Mouse (Mus musculus) testis, adult 2 months (tissue): ENCODE results near the gene Scmh1. TPM values are rescaled to one million over a fixed set of nuclear protein-coding genes. Genes with fewer than 3 reads are reported as not detected.
A peak's percentile ranks its signal among the peaks of the same experiment; 100 is the strongest.

Experiments
- H3K27ac ChIP-seq: fragments of 200-500 bp; 2 replicates; pipeline ENCODE4 v1.5.1; 2012; ENCODE audit warnings: low read depth, low read length; ENCODE audit not compliant: control insufficient read depth, insufficient read depth
- H3K27me3 ChIP-seq: fragments of 200-500 bp; 2 replicates; pipeline ENCODE4 v1.6.1; 2012; ENCODE audit warnings: mild to moderate bottlenecking, low read length, moderate library complexity; ENCODE audit not compliant: control insufficient read depth, insufficient read depth
- H3K36me3 ChIP-seq: fragments of 200-500 bp; 2 replicates; pipeline ENCODE4 v1.6.1; 2012; ENCODE audit warnings: mild to moderate bottlenecking, low read length; ENCODE audit not compliant: control insufficient read depth, insufficient read depth
- H3K4me1 ChIP-seq: fragments of 200-500 bp; 2 replicates; pipeline ENCODE4 v1.6.1; 2012; ENCODE audit warnings: low read length; ENCODE audit not compliant: control insufficient read depth, insufficient read depth
- H3K4me3 ChIP-seq: fragments of 200-500 bp; 2 replicates; pipeline ENCODE4 v1.5.1; 2012; ENCODE audit warnings: low read depth, mild to moderate bottlenecking, low read length, moderate library complexity, mixed read lengths; ENCODE audit not compliant: control insufficient read depth
- CTCF ChIP-seq: fragments of 200-500 bp; IDR thresholded peaks from 2 replicates; pipeline ENCODE4 v1.5.1; 2012; ENCODE audit warnings: low read depth, mild to moderate bottlenecking, inconsistent platforms, low read length, moderate library complexity; ENCODE audit not compliant: control insufficient read depth, insufficient read depth, insufficient replicate concordance
- POLR2A ChIP-seq: fragments of 200-500 bp; IDR thresholded peaks from 2 replicates; pipeline ENCODE4 v1.6.1; 2012; ENCODE audit warnings: low read depth, mild to moderate bottlenecking, inconsistent platforms, low read length, moderate library complexity; ENCODE audit not compliant: control insufficient read depth
- polyA plus RNA-seq: library from polyadenylated mRNA; depleted of rRNA; stranded (reverse); fragments of >200 nt; gene quantifications from 2 replicates; pipeline ENCODE4 v1.2.3, GENCODE M21; 2012

The Scmh1 gene
- polyA plus RNA-seq, 1 experiment: 120 TPM

GRCm38 (mm10) chr4:120556592-120556991, 151.5 kb downstream of the Scmh1 start:
- no peak for TF ChIP-seq CTCF
- TF ChIP-seq POLR2A: no peak
- Histone ChIP-seq H3K36me3 (peaks cover 2% of the 10 kb centered on the region; the same call in 1 of the 2 replicates), H3K4me1 (no peaks in the 10 kb centered on the region), H3K27ac (no peak overlapping the region), H3K27me3 (no peaks in the 10 kb centered on the region), H3K4me3 (no peak overlapping the region)

DNA sequence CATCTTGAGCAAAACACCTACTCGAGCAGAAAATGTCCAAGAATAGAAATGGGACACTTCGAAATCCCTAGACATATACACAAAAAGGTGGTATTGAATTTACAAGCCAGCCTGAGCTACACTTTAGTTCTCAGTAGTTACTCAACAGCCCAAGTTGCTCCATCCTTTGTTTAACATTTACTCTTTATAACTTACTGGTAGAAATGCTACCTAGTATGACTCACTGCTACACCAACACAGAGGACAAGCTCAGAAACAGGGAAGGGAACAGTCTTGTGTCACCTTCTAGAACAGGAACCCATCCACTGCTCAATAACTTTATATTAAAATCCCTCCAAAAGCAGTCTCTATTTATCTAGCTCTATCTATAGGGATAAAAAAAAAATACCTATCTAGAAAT, 160.6 kb downstream of the Scmh1 start:
- no peak overlapping the region for H3K27ac ChIP-seq
- no peaks in the 10 kb centered on the region for H3K36me3 ChIP-seq
- peaks cover 9% of the 10 kb centered on the region for H3K4me1 ChIP-seq
- no peak for TF ChIP-seq POLR2A
- TF ChIP-seq CTCF: no peak
- H3K27me3 ChIP-seq: no peaks in the 10 kb centered on the region
- H3K4me3 ChIP-seq: no peak overlapping the region

- no peaks in the 10 kb centered on the region for H3K27me3 ChIP-seq
- H3K4me1 ChIP-seq: peaks cover 14% of the 10 kb centered on the region
- no peaks in the 10 kb centered on the region for H3K36me3 ChIP-seq
- H3K27ac ChIP-seq: no peak overlapping the region
- H3K4me3 ChIP-seq: no peak overlapping the region
- TF ChIP-seq CTCF (no peak), POLR2A (no peak)
Measured at GRCm38 (mm10) chr4:120568005-120568404, 162.9 kb downstream of the Scmh1 start.

DNA sequence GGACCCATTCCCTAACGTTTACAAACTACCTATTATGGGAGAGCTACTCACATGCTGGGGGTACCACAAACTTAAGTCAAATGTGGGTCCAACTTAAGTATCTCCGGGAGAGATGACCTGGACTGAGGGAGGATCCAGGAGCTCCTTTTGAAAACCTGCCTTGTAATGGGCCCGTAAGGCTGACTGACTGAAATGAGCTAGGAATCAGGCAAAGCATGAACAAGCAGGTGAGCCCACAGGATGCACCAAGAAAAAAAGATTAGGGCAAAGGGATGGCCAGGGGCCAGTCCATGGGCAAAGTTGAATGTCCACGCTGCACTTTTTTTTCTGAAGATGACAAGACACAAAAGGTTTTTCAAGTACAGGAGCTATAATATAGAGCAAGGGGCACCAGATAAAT, 163.9 kb downstream of the Scmh1 start:
- H3K36me3 ChIP-seq: no peaks in the 10 kb centered on the region
- no peaks in the 10 kb centered on the region for H3K27me3 ChIP-seq
- peak overlapping the region; percentile 16 for H3K4me3 ChIP-seq
- H3K4me1 ChIP-seq: peaks cover 14% of the 10 kb centered on the region
- no peak for TF ChIP-seq POLR2A
- peak overlapping the region; percentile 40 for H3K27ac ChIP-seq

GRCm38 (mm10) chr4:120569486-120570437, 164.7 kb downstream of the Scmh1 start, which contains the start of gene Ctps:
Gene Ctps, minus strand, starts transcription at chr4:120570276.
- H3K4me3 ChIP-seq: peak within 1 kb of the TSS; percentile 98
- H3K36me3 ChIP-seq: no peaks in the 10 kb centered on the region
- H3K27me3 ChIP-seq: no peaks in the 10 kb centered on the region
- TF ChIP-seq CTCF (no peak), POLR2A (peak; percentile 73)
- peaks cover 14% of the 10 kb centered on the region for H3K4me1 ChIP-seq
- peak within 1 kb of the TSS; percentile 96 for H3K27ac ChIP-seq

DNA sequence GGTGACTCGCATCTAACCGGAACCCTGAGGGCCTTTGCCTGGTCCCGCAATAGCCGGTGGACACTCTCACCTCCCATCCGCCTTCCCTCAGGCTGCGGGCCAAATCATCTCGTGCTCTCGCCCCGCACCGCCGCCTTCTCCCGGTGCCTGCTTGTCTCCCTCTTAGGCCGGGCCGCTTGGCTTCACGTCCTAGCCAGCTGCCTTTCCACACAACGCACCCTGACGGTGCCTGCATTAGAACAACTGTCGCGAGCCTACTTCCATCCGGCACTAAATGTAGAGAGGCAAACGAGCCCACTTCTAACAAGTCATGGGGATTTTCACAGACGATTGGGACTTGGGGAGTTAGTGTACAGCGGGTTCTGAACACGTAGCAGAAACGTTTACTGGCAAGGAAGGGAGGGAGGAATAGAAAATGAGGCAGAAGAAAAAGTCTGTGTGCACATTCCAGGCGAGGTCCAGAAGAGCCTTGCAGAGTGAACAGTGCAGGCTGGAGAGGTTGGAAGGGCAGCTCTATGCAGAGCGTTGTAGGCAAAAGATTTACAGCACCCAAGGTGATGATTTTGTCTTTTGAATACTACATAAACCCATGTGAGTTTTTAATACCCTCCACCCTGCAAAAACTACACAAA, 165.5 kb downstream of the Scmh1 start:
- Histone ChIP-seq H3K36me3 (no peaks in the 10 kb centered on the region), H3K4me1 (peaks cover 14% of the 10 kb centered on the region), H3K27ac (peak overlapping the region; percentile 96), H3K27me3 (no peaks in the 10 kb centered on the region), H3K4me3 (peak overlapping the region; percentile 98)
- TF ChIP-seq POLR2A (no peak), CTCF (no peak)

DNA sequence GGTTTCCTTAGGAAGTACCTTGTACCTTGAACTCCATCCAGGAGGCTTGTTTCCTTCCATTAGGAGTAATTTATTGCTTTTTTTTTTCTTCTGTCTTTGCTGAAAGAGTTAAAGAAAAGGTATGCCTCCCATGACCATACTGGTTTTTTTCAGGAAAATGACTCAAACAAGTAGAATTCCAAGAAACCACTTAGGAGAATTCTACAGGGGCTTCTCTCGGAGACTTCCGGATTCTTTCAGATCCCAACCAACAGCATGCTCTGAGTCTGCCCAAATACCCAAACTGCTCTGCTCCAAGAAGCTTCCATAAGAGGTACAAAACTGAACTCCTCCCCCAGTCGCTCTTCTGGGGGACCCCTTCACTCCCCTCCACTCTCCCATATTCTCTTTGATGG, 166.0 kb downstream of the Scmh1 start:
- H3K36me3 ChIP-seq: no peaks in the 10 kb centered on the region
- H3K27ac ChIP-seq: no peak overlapping the region
- no peak for TF ChIP-seq POLR2A
- TF ChIP-seq CTCF: no peak
- H3K4me3 ChIP-seq: no peak overlapping the region
- H3K4me1 ChIP-seq: peaks cover 14% of the 10 kb centered on the region
- H3K27me3 ChIP-seq: no peaks in the 10 kb centered on the region
